Mouse (Mus musculus) liver, embryonic 16.5 days (tissue): ENCODE measurements at regions not wholly inside any gene's neighbourhood (a gene's known extent, or its start where the extent isn't known, plus 50 kb on each side); places are given as distances from the start of the nearest gene placed in this dataset.

Experiments used
- ATAC-seq: fragments of 200-750 bp; cut with Nextera tagmentation; 2 replicates; pipeline ENCODE4 v1.8.0; 2017; ENCODE audit warnings: low read depth, mild to moderate bottlenecking, moderate number of reproducible peaks, moderate library complexity
- H3K27ac ChIP-seq: fragments of 300-500 bp; sonication (generic); 2 replicates; pipeline ENCODE4 v1.5.1; 2014; ENCODE audit warnings: mild to moderate bottlenecking, low read length
- H3K27me3 ChIP-seq: fragments of 300-500 bp; sonication (generic); 2 replicates; pipeline ENCODE4 v1.6.1; 2014; ENCODE audit warnings: low read depth, low read length, mixed read lengths; ENCODE audit not compliant: control insufficient read depth, insufficient read depth
- H3K36me3 ChIP-seq: fragments of 300-500 bp; sonication (generic); 2 replicates; pipeline ENCODE4 v1.6.1; 2014; ENCODE audit warnings: mild to moderate bottlenecking; ENCODE audit not compliant: control insufficient read depth, insufficient read depth
- H3K4me1 ChIP-seq: fragments of 300-500 bp; sonication (generic); 2 replicates; pipeline ENCODE4 v1.6.1; 2014; ENCODE audit warnings: low read depth, low read length, mixed read lengths; ENCODE audit not compliant: control insufficient read depth
- H3K4me2 ChIP-seq: fragments of 300-500 bp; sonication (generic); 2 replicates; pipeline ENCODE4 v1.6.1; 2014; ENCODE audit warnings: low read depth, low read length, mixed read lengths
- H3K4me3 ChIP-seq: fragments of 300-500 bp; sonication (generic); 2 replicates; pipeline ENCODE4 v1.5.1; 2014; ENCODE audit warnings: low read depth, mild to moderate bottlenecking, low read length
- H3K9ac ChIP-seq: fragments of 300-500 bp; sonication (generic); 2 replicates; pipeline ENCODE4 v1.6.1; 2014; ENCODE audit warnings: low read depth, low read length
- H3K9me3 ChIP-seq: fragments of 300-500 bp; sonication (generic); replicated peaks from 2 replicates; pipeline ENCODE4 v1.6.1; 2016; ENCODE audit warnings: low read length; ENCODE audit not compliant: control insufficient read depth
- WGBS: fragments of 180-500 bp; shearing (Covaris S2); extraction: QIAGEN DNeasy Blood & Tissue Kit; methylation state at CpG from one replicate; pipeline ENCODE4 v1.1.7; 2014; ENCODE audit not compliant: insufficient replicate concordance; 5-methylcytosine and 5-hydroxymethylcytosine counted together

- H3K27me3 ChIP-seq: no peaks in the 10 kb centered on the region
- no peaks in the 10 kb centered on the region for H3K4me1 ChIP-seq
- no peak overlapping the region for H3K4me3 ChIP-seq
- no peak overlapping the region for H3K9ac ChIP-seq
- ATAC-seq: no peak
- H3K4me2 ChIP-seq: no peak overlapping the region
- no peaks in the 10 kb centered on the region for H3K36me3 ChIP-seq
- 38% methylated on average over 9 of the region's 9 CpGs for WGBS
- no peak overlapping the region for H3K27ac ChIP-seq
- H3K9me3 ChIP-seq: no peaks in the 10 kb centered on the region
These were observed 241.6 kb upstream of the Noct start for GRCm38 (mm10) chr3:50982649-50983048.

- H3K4me2 ChIP-seq: no peak overlapping the region
- no peak overlapping the region for H3K9ac ChIP-seq
- no peaks in the 10 kb centered on the region for H3K4me1 ChIP-seq
- 59% methylated on average over 5 of the region's 5 CpGs for WGBS
- H3K4me3 ChIP-seq: no peak overlapping the region
- no peak overlapping the region for H3K27ac ChIP-seq
- H3K36me3 ChIP-seq: no peaks in the 10 kb centered on the region
- H3K9me3 ChIP-seq: no peaks in the 10 kb centered on the region
- H3K27me3 ChIP-seq: no peaks in the 10 kb centered on the region
- no peak for ATAC-seq
These were observed 241.1 kb upstream of the Noct start for GRCm38 (mm10) chr3:50983126-50983525.

GRCm38 (mm10) chr3:50983962-50984765 lies 240.1 kb upstream of the Noct start:
- H3K4me1 ChIP-seq: no peaks in the 10 kb centered on the region
- ATAC-seq: no peak
- no peak overlapping the region for H3K27ac ChIP-seq
- no peaks in the 10 kb centered on the region for H3K9me3 ChIP-seq
- no peaks in the 10 kb centered on the region for H3K36me3 ChIP-seq
- no peak overlapping the region for H3K9ac ChIP-seq
- H3K4me3 ChIP-seq: no peak overlapping the region
- 65% methylated on average over 12 of the region's 12 CpGs for WGBS
- H3K27me3 ChIP-seq: no peaks in the 10 kb centered on the region
- no peak overlapping the region for H3K4me2 ChIP-seq

GRCm38 (mm10) chr3:50987821-50988220 lies 236.4 kb upstream of the Noct start:
- no peak for ATAC-seq
- Histone ChIP-seq H3K4me1 (no peaks in the 10 kb centered on the region), H3K27me3 (no peaks in the 10 kb centered on the region), H3K36me3 (no peaks in the 10 kb centered on the region), H3K4me2 (no peak overlapping the region), H3K9me3 (no peaks in the 10 kb centered on the region), H3K27ac (no peak overlapping the region), H3K4me3 (no peak overlapping the region), H3K9ac (no peak overlapping the region)
- WGBS: 79% methylated on average over 12 of the region's 12 CpGs

GRCm38 (mm10) chr3:50990810-50991209 lies 233.4 kb upstream of the Noct start:
- H3K36me3 ChIP-seq: no peaks in the 10 kb centered on the region
- 59% methylated on average over 11 of the region's 11 CpGs for WGBS
- peak; percentile 80 for ATAC-seq
- no peak overlapping the region for H3K4me3 ChIP-seq
- no peak overlapping the region for H3K9ac ChIP-seq
- H3K4me2 ChIP-seq: no peak overlapping the region
- no peaks in the 10 kb centered on the region for H3K4me1 ChIP-seq
- H3K27ac ChIP-seq: no peak overlapping the region
- no peaks in the 10 kb centered on the region for H3K27me3 ChIP-seq
- no peaks in the 10 kb centered on the region for H3K9me3 ChIP-seq

- H3K27me3 ChIP-seq: no peaks in the 10 kb centered on the region
These were observed 231.5 kb upstream of the Noct start for GRCm38 (mm10) chr3:50992581-50993313.

GRCm38 (mm10) chr3:50999745-51000144 lies 224.5 kb upstream of the Noct start:
- H3K36me3 ChIP-seq: no peaks in the 10 kb centered on the region
- H3K4me3 ChIP-seq: no peak overlapping the region
- no peak for ATAC-seq
- no peak overlapping the region for H3K27ac ChIP-seq
- 45% methylated on average over 3 of the region's 3 CpGs for WGBS
- H3K9ac ChIP-seq: no peak overlapping the region
- H3K4me1 ChIP-seq: no peaks in the 10 kb centered on the region
- H3K4me2 ChIP-seq: no peak overlapping the region
- no peaks in the 10 kb centered on the region for H3K27me3 ChIP-seq
- H3K9me3 ChIP-seq: no peaks in the 10 kb centered on the region

More at GRCm38 (mm10) chr3:50992581-50993313, 231.5 kb upstream of the Noct start:
- 56% methylated on average over 9 of the region's 9 CpGs for WGBS
- H3K9me3 ChIP-seq: no peaks in the 10 kb centered on the region
- H3K4me1 ChIP-seq: no peaks in the 10 kb centered on the region
- no peak overlapping the region for H3K4me3 ChIP-seq
- H3K9ac ChIP-seq: no peak overlapping the region
- no peaks in the 10 kb centered on the region for H3K36me3 ChIP-seq
- H3K4me2 ChIP-seq: no peak overlapping the region
- H3K27ac ChIP-seq: no peak overlapping the region
- no peak for ATAC-seq

GRCm38 (mm10) chr3:51000938-51001337 lies 223.3 kb upstream of the Noct start:
- H3K9me3 ChIP-seq: no peaks in the 10 kb centered on the region
- no peak overlapping the region for H3K9ac ChIP-seq
- ATAC-seq: no peak
- H3K27me3 ChIP-seq: no peaks in the 10 kb centered on the region
- H3K4me3 ChIP-seq: no peak overlapping the region
- WGBS: 63% methylated on average over 7 of the region's 7 CpGs
- H3K27ac ChIP-seq: no peak overlapping the region
- H3K4me1 ChIP-seq: no peaks in the 10 kb centered on the region
- H3K4me2 ChIP-seq: no peak overlapping the region
- no peaks in the 10 kb centered on the region for H3K36me3 ChIP-seq

- no peak overlapping the region for H3K9ac ChIP-seq
- no peak for ATAC-seq
- WGBS: 55% methylated on average over 6 of the region's 6 CpGs
- no peak overlapping the region for H3K27ac ChIP-seq
- no peaks in the 10 kb centered on the region for H3K27me3 ChIP-seq
- H3K36me3 ChIP-seq: no peaks in the 10 kb centered on the region
- H3K4me2 ChIP-seq: no peak overlapping the region
- no peaks in the 10 kb centered on the region for H3K9me3 ChIP-seq
- H3K4me3 ChIP-seq: no peak overlapping the region
- H3K4me1 ChIP-seq: no peaks in the 10 kb centered on the region
These were observed 221.6 kb upstream of the Noct start for GRCm38 (mm10) chr3:51002662-51003061.
